Mouse (Mus musculus): ENCODE measurements around the gene Timm13.

Gene Timm13

DNA sequence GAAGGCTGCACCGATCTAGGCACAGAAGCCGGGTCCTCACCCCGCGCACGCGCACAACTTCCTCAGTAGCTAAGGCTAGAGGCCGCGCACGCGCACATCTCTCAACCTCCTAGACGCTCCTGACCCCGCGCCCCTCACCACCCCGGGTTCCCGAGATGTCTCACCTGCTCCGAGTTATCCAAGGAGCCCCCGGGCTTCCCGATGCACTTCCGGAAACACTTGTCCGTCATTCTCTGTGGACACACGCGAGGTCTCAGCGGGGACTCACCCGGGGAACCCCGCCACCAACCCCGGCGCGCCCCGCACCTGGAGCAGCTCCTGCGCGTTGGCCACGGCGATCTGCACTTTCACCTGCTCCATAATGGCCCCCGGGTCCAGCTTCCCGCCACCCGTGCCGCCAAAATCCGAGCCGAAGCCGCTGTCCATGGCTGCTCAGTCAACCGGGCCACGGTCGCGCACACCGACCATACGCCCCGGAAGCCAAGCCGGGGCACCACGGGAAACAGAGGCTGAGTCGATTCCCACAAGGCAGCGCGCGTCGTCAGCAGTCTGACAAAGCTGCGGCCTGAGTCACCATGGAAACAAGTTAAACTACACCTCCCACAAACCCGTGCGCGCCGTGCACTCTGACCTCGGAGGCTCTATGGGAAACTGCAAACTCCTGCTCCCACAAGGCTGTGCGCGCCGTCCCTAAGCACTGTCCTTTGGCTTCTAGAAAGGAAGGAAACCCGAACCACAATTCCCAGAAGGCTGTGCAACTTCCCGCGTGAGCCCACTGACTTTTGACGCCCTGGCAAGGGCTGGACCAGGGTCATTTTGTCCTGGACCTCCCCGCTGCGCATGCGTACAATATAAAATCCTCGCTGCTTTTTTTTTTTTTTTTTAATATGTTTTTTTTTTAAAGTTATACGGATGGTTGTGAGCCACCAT is at the start of gene Timm13:
Gene Timm13, minus strand, starts transcription at position 652 of the 930 bp plus-strand sequence.
- DNase-seq (ENCODE audit: low read depth), result peak; percentile 98

DNA sequence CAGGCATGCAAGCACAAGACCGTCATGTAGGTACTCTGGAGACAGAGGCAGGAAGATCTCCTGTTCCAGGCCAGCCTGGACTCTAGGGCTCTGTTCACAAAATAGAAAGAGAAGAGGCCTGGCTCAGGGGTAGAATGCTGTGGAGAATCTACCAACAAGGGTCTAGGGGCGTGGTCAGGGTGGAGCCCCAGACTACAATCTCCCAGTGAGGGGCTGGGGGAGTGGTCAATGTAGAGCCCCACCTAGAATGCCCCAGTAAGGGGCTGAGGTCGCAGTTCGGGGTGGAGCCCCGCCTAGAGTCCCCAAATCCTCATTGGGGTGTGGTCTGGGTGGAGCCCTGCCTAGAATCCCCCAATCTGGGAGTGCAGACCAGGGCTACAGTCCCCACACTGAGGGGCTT is 49.5 kb upstream of the Timm13 start:
- no peak for DNase-seq (ENCODE audit: low read depth)

DNA sequence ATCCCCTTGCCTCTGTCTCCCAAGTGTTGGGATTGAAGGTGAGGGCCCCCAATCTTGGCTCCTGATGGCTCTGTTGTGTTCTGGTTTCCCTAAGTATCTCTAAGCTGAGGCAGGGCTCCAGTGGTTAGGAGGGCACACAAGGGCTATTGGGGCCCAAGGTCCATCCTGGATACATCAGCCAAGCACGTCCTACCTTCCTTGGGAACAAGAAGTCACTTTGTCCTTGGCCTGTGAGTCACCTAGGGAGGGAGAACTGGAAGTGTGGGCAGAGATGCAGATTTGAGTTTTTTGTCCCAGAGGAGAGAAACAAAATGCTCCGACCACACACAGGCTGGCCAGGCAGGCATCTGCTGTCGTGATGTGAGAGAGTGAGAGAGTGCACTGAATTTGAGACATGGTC is 48.3 kb upstream of the Timm13 start:
- DNase-seq (ENCODE audit: low read depth), result no peak

DNA sequence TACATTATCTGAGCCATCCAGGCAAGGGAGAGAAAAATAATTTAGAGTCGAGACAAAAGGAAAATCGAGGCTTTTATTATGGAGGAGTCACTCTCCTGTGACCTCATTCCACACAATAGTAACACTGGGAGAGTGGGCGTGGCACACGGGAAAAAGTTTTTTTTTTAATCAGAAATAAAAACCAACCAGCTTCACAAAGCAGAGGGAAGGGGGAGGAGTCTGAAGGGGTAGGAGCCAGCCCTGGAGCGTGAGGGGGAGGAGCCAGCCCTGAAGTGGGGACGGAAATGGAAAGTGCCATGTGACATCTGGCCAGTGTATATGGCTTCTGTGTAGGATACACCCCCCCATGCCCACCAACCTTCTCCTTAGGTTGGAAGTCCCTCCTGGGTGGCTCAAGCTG is 47.8 kb upstream of the Timm13 start:
- no peak for DNase-seq (ENCODE audit: low read depth)

DNA sequence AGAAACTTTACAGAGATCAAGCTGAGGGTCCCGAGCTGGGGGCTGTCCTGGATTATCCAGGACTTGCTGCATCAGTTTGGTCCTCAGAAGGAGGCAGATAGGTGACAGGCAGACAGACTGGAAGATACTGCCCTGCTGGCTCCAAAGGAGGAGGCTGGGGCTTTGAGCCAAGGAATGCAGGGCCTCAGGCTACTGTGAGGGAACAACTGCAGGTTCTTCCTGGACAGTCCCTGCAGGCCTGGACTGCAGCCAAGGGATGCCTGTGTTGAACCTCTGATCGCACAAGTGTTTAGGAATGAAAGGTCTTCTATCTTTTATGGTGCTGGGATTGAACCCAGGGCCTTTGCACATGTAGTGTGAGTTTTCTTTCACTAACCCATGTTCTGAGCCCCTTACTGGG is 47.0 kb upstream of the Timm13 start:
- DNase-seq (ENCODE audit: low read depth), result no peak

DNA sequence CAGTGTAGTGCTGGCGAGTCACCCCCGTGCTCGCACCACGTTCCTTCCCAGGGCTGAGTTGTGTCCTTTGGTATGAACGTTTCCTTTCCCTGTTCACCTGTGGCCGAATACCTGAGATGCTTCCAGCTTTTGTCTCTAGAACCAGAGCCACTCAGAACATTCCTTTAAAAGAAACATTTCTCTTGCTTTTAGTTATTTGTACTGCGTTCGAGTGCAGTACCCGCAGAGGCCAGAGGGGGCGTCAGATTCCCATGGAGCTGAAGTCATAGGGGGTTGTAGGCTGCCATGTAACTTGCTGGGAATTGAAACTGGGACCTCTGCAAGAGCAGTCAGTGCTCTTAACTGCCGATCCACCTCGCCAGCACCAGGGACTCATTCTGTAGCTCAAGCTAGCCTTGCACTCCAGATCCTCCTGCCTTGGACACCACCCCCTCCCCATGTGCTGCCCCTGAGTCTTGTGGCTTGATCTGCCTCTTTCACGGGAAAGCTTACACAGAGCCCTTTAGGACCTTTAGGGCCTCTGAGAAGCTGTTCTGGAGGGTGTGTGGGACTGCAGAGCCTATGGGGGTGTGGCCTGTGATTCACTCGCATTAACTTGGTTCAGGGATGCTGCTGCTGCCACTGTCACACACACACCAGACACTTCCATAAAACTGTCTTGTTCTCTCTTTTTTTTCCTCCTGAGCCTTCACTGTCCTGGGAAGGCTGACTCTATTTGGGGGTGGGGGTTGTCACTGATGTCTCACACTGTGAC is 46.1 kb upstream of the Timm13 start:
- no peak for DNase-seq (ENCODE audit: low read depth)

DNA sequence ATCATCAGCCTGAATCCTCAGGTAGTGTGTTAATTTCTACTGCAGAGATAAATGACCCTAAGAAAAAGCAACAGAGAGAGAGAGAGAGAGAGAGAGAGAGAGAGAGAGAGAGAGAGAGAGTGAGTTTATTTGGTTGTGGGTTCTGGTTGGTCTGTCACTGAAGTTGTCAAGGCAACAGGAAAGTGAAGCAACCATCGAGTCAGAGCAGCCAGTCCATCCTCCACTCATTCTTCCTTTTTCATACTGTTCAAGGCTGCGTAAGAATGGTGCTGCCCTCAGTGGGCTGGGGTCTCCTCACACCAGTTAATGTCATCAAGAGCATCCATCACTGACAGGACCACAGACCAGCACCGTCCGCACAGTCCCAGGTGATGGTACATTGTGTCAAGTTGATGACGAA is 43.5 kb upstream of the Timm13 start:
- DNase-seq (ENCODE audit: low read depth), result no peak

DNA sequence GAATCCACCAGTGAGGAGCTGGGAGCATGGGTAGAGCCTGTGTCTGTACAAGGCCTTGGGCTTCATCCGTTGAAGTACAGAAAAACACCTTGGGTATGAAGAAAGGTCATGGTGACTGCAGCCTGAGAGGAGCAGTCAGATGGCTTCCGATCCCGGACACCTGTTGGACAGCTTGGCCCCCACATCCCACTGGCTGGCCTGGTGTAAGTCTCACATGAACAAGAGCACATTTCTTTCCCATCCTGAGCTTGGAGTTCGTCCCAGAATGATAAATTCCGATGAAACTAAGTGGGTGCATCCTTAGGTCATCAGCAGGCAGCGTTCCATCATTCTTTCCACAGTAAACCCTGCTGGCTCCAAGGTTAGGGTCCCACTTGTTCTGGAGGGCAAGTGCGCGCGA is 42.9 kb upstream of the Timm13 start:
- no peak for DNase-seq (ENCODE audit: low read depth)

DNA sequence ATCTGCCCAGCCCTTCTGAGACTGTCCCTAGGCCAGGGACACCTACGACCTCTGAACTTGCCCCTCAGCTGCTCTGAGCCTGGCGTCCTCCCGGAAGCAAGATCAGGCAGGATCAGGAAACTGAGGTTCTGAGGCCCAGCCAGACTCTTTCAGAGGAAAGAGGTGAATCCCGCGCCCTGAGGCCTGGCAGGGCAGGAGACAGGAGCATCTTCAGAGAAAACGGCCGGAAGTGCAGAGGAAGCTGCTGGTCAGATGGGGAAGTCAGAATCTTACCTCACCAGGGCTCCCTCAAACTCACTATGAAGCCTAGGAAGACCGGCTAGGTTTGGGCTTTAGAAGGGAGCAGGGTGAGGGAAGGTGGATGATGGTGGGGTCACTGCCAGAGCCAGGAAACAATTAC is 42.1 kb upstream of the Timm13 start:
- DNase-seq (ENCODE audit: low read depth), result no peak

DNA sequence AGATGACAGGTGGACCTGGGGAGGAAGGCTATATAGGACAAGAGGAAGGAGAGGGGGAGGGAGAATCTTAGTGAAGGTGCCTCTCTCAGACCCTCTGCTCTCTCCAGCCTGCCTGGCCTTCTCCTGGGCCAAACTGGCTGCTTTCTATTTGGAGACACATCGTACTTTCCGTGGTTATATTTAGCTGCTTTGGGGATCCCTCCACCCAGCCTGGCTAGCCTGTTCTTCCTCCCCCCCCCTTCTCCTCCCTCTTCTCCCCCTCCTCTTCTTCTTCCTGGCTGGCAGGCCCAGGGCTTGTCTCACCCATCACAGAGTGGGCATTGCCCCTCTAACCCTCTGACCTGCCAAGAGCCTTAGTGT is 40.2 kb upstream of the Timm13 start:
- DNase-seq (ENCODE audit: low read depth), result no peak

DNA sequence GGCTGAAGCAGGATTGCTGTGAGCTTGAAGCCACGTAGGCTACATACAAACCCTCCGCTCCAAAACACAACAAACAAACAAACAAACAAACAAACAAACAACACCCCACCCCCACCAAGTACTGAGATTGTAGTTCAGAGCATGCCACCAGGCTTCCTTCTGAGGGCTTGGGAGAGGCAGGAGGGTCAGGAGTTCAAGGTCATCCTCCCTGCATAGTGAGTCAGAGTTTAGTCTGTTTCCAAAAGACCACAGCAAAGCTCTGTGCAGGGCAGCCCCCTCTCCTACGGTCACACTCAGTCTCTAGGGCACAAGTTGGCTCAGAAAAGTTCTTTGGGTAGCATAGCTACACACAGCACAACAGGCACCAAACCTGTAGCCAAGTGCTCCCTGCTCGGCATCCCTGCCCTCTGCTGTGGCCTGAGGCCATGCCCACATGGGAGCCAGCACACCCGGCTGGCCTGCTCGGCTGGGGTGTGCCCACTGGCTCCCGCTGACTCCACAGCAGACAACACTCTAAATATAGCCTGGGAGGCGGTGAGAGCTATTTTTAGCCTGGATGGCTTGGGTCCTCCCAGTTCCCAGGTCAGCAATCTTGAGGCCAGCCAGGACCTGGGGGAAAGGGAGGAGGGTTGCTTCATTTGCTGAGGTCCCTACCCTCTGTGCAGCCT is 39.7 kb upstream of the Timm13 start:
- no peak for DNase-seq (ENCODE audit: low read depth)

DNA sequence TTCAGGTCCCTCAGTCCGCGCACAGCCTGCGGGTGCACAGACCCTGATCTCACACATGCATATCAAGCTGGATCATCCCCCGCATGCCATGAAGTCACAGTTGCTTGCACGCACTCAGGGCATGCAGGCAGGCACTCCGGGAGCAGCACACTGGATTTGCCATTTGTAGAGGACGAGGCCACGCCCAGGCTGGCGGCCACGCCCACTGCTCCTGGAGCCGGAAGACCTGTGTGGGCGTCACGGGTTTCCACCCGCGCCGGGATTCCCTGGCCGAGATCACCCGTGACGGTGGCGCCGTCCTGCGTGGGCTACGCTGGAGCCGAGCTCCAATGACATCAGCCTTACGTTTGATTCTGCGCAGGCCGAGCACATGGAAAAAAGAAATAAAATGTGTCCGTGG is 38.9 kb upstream of the Timm13 start:
- DNase-seq (ENCODE audit: low read depth), result peak; percentile 89

DNA sequence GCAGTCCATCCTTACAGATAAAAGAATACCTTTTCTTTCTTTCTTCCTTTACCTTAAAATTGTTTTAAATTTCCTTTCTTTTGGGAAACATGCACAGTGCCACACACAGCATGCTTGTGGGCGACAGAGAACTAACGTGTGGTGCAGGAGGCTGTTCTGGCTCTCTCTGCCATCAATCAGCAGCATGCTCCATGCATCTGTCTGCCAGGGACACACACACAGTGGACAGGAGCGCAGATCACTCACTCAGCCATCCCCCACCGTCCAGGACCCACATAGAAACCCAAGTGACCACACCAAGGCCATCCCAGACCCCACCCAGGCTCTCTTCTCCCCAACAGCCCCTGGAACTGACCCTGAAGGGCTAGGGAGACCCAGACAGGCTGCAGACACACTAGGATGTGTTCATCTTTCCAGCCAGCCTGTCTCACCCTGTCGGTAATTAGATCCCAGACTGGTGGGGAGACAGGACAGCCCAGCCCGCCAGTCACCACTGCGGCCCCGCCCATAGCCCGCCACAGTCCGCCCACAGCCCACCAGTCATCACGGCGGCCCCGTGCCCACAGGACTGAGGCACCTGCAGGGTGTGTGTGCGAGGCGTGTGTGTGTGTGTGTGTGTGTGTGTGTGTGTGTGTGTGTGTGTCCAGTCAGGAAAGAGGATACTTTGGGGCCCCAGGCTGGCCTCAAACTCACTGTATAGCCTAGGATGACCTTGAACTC is 38.2 kb upstream of the Timm13 start:
- DNase-seq (ENCODE audit: low read depth), result peak; percentile 42

DNA sequence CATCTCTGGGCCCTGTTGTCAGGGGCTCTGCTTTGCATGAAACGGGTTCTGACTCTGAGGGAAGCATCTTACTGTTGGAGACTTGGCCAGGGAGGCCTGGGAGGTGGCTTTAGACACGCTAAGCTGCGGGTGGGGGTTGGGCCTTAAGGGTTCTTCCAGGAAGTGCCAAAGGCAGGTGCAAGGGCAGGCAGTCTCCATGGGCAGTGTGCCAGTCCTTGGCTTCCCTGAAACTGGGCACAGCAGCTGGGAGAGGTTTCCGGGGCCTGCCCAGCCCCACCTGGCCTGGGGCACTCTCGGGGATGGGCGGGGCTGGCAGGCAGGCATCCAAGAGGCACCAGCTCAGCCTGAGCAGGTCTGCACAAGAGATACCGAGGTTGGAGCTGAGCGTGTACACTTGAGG is 36.9 kb upstream of the Timm13 start:
- DNase-seq (ENCODE audit: low read depth), result no peak

DNA sequence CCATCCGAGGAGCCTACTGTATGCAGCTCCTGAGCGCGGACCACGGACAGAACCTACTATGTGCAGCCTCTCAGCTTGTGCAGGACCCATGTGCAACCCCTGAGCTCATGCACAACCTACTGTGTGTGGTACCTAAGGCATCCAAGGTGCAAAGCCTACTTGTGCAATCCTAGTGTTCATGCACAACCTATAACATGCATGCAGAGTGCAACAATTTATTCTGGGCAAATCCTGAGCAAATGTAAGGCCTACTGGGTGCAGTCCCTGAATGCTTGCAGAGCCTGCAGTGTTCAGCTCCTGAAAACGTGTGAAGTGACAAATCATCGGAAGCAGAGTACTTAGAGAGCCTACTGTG is 36.0 kb upstream of the Timm13 start:
- DNase-seq (ENCODE audit: low read depth), result no peak

DNA sequence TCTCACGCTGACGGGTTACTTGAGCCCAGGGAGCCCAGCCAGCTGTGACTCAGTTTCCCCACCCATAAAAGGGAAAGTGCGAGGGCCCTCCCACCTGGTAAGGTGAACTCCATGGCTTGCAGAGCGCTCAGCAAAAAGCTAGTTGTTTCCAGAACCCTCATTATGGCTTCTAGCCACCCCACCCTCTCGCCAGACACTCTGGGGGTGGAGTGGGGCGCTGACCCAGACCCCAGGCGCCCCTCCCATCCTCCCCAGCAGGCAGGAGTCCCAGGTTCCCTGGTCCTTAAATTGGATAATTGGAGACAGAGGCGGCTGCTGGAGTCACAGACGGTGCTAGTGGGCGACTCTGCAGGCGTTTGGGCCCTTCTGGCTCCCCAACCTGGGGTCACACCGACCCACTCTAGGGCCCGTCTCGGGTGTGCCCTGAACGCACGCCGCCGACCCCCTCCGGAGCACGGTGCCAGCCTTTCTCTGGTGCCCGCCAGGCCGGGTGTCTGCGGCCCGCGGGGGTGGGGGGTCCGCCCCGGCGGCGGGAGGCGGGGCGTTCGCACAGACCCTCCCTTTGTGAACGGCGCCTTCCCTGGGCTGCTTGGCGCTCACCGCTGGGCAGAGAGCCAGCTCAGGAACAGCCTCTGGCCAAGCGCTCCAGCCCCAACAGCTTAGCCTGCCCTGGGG is 35.5 kb upstream of the Timm13 start:
- no peak for DNase-seq (ENCODE audit: low read depth)

DNA sequence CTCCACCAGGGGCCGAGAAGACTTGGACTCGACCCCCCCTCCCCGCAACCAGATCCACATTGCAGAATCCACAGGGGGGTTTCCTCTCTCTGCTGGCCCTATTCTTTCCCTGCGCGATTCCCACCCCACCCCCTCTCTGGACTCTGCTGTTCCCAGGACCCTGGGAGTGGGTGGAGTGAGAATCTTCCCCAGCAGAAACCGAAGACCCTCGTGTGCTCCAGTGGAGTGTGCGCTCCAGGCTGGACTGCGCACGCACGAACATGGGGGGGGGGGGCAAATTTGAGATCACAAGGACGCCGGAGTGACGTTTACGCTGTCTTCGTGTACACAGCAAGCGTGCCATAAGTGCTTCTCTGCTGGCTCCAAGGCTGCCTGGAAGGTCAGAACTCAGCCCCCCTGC is 34.9 kb upstream of the Timm13 start:
- DNase-seq (ENCODE audit: low read depth), result no peak

DNA sequence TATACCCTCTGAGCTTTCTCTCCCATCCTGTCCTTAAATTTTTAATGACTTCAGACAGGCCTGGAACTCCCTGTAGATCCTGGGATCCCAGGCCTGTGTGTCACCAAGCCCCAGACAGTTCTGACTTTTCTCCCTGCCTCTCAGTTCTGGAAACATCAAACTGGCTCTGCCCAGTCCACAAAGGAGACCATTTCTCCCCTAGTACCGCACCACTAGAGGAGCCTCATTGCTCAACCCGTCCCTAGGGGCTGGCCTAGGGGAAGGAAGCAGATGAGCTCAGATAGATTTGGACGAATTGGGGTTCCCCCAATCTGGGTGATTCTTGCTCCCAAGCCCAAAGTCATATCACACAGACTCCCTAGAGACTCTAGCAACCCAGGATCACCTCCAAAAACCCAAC is 34.5 kb upstream of the Timm13 start:
- no peak for DNase-seq (ENCODE audit: low read depth)

DNA sequence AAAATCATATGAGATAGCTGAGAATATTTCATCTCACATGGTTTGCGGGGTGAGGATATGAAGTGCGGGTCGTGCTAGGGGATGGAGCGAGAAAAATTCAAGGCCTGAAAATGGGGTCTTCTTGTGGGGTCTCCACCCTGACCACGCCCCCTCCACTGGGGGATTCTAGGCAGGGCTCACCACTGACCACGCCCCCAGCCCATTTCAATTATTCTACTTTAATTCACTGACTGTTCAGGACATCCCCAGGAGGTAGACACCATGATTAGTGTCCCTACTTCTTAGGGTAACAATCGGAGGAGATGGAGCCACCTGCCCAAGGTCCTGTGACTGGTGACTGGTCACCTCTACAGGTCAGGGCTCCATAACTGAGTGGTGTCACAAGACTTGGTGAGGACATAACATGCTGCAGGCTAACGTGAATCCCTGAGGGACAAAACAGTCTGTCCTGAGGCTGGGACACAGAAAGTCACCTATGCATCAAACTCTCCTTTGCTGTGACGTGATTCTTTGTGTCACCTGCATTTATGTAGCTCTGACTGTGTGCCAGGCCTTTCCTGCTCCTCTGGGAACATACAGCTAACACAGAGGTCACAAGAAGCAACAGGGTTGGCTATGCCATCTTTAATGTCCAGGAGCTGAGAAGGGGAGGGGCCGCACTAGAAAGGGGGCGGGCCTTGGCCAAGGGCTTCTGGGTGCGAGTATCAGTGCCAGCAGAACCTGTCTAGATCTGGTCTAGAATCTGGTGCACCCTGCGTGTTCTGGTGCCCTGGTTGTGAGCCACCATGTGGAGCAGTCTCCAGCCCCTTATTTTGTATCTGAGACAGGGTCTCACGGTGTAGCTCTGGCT is 33.6 kb upstream of the Timm13 start:
- DNase-seq (ENCODE audit: low read depth), result no peak

DNA sequence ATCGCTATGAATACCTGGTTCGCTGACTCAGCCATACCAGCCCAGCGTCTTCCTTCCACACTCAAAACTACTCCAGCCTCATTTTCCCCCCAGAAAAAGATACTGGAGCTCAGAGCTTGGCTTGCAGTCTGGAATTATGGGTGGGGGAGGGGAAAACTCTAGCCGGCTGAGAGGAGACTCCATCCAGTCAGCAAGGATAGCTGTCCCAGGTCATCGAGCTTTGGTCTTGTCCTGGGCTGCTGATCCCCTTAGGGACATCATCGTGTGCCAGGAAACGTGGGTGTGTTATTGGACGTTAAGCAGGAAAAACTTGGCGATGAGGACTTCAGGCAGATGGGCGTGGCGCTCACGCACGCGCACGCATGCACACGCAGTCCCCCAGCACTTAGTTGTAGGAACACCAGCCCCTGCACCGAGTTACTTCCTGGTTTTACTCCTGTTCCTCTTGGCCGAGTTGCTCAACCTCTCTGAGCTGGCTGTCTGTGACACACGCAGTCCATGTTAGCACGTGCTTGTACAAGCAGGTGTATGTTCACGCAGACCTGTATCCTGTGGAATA is 32.7 kb upstream of the Timm13 start:
- peak; percentile 48 for DNase-seq (ENCODE audit: low read depth)
